Mouse (Mus musculus) liver (tissue): Measurements from ENCODE around the gene Igdcc3.

Experiments
- DNase-seq: peaks from one replicate; pipeline ENCODE4 v3.0.0-alpha.2; 2020; ENCODE audit warnings: mixed read lengths

Igdcc3 gene

DNA sequence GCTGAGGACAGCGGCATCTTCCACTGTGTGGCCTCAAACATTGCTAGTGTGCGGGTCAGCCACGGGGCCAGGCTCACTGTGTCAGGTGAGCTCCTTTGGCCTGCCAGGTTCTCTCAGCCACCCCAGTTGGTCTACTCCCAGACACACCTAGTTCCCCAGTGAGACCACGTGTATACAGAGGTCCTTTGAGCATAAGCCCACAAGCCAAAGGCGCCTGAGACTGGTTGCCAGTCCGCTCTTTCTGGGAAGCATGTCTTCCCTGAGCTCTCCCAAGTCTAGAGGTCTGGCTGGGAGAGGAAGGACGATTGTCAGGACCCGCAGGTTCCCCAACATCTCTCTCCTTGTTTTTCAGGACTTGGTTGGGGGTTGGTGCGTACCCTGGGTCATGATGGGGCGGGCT, 36.9 kb downstream of the Igdcc3 start:
- DNase-seq: no peak

DNA sequence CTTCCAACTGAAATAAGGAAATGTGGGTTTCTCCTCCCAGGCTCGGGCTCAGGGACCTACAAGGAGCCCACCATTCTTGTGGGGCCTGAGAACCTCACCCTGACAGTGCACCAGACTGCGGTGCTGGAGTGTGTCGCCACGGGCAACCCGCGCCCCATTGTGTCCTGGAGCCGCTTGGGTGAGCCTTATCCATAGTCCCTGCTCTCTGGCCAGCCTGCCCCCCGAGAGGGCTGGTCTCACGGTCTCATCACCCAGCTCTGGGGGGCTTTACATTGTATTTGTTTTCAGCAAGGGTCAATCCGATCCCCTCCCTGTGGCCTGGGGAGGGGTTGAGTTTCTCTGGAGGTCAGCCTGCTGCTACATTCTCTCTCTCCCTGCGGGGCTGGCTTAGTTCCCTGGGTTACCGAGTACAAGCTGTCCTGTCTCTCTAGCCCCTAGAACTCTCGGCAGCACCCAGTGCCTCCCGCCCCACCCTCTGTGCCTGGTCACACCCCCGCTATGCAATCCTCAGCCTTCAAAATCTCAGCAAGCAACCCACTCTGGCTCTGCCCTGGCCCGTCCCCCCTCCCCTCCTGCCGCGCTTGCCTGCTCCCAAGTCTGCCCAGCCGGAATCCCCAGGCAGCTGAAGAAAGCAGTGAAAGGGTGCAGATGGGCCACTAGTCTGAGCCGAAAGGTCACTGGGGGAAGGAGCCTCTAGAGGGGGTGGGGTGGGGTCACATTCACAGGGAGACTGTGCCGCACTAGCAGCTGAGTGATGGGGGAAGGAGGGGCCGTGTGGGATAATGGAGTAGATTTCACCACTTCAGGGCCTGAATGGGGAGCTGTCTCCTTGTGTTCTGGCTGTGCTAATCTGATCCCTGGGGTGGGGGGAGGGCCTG, 37.6 kb downstream of the Igdcc3 start:
- DNase-seq: no peak

DNA sequence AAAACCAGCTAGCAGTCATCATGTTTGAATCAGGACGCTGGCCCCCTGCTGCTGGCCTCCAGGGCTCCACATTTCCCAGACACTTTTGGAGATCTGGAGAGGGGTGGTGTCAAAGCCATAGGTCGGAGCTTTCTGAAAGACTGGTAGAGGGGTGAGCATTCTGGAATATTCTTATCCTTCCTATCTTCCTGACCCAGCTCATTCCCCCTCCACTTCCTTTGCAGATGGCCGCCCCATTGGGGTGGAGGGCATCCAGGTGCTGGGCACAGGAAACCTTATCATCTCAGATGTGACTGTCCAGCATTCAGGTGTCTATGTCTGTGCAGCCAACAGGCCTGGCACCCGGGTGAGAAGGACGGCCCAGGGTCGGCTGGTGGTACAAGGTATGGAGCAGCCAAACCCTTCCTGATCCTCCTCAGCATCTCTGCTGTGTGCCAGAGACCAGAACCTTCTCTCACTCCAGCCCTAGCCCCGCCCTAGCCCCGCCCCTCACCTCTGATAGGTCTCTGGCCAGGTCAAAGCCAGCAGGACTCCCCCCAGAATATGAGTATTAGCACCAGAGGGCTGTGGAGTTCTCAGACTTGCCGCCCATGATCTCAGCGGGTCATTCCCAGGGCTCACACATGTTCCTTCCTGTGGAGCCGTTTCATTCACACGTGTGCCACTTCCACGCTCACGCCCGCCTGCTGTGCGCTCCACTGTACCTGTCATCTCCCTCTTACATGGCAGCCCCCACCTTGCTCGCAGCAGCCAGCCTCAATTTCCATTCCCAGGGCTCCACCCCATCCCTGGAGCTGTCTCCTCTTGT, 39.0 kb downstream of the Igdcc3 start:
- peak; percentile 57 for DNase-seq

DNA sequence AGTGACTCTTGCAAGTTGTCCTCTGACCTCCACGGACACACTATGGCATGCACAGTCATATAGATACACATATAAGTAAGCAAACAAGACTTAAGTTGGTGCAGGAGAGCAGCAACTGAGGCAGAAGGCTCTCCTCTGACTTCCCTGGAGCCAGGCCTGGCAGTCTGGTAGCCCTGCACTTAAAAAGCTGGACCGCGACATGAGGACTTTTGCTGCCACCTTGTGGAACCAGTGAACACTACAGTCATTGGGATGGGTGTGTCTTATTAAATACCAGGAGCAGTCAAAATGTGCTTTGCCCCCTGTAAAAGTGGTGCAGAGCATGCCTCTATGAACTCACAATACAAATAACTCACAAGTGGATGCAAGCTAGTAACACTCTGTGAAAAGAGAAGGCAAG, 47.6 kb downstream of the Igdcc3 start:
- DNase-seq: peak; percentile 80

DNA sequence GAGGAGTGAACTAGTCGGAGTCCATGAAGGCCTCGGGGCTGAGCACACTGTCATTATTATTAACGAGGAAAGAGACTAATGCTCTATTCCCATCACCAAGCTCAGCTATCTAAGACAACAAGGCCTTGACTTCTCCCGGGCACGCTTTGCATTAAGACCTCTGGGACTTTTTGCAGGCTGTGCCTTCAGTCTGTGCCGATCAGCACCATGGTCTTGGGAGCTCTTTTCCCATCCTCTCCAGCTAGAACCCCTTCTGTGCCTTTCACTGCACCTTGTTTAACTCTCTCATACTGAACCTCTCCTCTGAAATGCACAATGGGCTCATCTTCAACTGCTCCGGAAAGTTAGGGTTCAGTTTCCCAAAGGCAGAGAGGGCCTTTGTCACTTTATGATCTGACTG, 49.3 kb downstream of the Igdcc3 start:
- no peak for DNase-seq

DNA sequence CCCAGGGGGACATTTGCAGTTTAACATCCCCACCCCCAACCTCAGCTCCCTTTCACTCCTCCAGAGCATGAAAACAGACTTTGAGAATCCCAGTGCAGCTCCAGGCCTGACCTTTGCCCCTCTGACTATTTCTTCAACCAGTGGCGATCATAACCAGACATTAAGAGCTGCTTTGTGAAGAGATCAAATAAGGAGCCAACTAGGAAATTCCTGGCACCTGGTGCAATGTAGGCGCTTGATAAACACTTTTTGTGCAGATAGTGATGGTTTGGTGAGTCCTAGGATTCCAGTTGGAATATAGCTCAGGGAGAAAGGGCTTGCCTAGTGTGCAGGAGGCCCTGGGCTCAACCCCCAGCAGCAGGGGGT, 50.4 kb downstream of the Igdcc3 start:
- DNase-seq: no peak

DNA sequence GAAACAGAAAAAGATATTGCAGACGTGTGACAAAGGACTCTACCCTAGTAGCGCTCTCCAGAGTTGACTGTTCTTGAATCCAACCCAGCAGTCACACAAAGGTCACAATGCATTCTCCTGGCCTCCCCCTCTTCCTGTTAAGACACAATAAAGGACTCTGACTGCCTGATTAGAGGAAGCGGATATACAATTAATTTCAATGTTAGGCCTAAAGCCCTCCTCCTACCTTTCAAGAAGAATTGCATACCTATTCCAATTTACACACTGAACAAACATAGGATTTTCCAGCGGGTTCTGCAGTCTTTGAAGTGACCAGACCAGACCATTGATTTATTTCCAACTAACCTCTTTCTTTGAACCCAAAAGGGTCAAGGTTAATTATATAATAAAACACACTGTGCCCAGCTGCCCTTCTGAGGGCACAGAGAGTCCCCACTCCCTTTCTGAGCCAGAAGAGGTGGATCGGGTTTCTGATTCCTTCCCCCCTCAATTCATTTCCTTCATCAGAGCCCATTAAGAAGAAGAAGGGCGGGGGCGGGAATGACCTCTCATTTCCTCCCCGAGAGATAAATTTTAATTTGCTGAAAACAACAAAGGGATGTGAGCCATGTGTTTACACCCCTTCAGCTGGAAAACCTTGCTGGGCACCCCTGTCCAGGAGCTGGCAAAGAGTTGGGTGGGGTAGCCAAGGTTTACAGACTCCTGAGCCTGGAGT, 50.9 kb downstream of the Igdcc3 start:
- DNase-seq: no peak

DNA sequence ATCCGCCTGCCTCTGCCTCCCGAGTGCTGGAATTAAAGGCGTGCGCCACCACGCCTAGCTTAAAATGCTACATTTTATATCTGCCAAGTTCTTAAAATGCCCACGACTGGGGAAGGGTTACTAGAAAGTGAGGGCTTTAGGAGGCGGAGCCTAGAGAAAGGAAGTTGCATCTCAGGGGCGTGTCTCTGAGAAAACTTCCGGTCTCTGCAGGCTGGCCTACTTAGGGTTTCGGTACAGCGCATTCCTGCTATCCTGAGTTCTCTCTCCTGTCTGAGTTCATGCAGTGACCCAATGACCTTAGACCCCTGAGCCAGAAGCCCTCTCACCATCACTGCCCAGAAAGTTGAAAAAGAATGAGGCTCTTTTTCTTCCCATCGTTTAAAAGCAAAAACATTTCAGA, 52.2 kb downstream of the Igdcc3 start:
- peak; percentile 40 for DNase-seq

DNA sequence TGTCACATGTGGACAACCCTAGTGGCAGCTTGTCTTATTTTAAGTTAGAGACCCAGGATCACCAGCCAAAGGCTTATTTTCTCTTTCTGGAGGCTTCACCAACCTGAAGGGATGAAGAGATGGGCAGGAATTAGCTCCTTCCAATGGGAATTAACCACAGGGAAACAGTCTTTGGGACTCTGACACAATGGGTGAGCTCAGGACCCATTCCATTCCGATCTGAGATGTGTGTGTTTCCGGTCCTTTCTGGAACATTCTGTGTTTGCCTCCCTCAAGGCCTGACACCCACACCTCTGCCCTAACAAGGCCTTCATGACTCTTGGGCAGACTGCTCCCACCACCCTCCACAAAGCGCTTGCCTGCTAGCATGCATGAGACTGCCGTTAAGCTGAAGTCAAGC, 54.1 kb downstream of the Igdcc3 start, which contains the start of gene Parp16:
Gene Parp16 (plus strand): TSS at position 301 of the 400 bp plus-strand sequence.
- no peak for DNase-seq

DNA sequence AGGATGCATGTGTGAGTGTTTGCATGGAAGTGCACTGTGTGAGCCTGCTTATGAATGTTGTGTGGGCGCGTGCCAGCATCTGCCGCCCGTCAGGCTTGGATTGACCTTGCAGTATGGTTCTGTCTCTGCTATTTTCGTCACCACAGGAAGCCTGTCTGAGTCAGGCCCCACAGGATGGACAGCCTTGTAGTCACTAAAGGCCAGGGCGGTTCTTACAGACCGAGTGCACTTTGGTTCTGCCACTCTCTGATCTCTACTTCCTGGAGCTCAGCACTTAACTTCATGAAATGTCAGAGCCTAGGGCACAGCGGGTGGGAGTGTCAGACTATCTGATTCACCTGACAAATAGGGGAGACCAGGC, 54.6 kb downstream of the Igdcc3 start:
- DNase-seq: peak; percentile 25

DNA sequence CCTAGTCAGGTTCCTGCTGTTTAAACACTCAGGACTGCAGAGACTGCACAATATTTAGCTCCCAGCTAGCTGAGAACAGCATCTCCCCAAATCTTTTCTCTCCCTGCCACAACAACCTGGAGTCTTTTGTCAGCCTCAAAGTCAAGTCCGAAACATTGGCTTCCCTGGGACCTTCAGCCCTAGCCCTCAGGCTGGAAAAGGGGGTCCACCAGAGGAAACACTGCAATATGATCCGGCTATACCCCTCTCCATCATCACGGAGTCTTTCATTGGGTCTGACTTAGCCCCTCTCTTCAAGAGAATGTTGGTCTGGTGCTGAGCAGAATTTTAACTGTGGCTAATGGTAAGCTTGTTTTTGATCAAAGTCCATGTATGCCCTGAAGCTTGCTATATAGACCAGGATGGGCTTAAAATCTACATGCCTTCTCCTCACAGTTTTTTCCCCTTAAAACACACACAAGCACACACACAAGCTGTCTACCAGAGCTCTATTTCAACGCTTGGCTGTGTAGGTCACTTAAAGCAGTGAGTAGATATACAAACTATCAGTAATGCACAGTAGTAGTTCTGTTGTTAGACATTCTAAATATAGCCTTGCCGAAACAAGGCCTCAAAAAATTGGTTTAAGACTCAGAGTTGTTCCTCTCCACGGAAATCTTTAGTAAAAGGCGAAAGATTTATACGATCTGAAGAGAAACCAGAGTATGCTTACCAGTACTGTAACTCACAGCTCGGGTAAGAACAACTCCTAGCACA, 55.2 kb downstream of the Igdcc3 start:
- peak; percentile 60 for DNase-seq

DNA sequence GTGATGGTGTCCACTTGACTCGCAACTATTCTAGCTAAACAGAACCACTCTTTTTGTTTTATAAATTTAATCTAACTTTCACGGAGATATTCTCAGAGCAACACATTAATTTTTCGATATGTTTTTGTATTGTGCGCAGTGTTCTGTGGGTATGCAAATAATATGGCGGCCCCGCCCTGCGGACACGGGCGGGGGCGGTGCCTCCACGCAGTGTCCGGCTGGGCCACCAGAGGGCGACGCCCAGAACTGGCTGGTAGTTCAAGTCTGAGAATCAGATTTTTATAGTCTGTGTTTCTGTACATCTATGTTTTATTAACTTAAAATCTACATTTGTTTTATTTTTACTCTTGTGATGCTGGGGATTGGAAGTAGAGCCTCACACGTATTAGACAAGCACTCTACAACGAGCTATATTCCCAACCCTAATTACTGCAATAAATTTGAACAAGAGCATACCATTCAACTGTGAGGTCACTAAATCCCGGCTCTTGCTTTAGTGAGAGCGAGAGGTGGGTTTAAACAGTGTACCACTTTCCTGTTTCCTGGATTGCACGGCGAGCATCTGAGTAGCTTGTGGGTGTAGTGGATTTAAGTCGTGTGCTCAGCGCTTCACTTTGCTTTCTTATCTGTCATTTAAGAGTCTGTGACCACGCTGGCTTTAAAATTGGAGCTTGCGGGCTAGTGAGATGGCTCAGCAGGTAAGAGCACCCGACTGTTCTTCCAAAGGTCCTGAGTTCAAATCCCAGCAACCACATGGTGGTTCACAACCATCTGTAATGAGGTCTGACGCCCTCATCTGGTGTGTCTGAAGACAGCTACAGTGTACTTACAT, 56.0 kb downstream of the Igdcc3 start:
- DNase-seq: peak; percentile 96

DNA sequence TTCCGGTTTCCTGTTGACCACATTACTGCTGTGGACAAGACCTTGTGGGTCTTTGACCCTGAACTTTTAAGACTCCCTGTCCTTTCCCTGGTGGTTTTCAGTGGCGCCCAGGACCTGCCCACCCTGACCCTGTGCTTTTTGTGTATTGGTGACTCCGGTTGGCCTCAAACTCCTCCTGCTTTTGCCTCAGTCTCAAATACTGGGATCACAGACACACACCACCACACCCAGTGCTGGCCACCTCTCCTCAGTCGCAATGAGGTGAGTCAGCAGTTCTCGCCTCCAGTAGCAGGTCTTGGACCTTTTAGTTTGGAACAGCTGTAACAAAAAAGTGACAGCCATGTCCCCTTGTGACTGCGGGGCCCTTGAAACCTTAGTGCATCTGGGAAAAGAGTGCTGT, 56.8 kb downstream of the Igdcc3 start:
- peak; percentile 87 for DNase-seq

DNA sequence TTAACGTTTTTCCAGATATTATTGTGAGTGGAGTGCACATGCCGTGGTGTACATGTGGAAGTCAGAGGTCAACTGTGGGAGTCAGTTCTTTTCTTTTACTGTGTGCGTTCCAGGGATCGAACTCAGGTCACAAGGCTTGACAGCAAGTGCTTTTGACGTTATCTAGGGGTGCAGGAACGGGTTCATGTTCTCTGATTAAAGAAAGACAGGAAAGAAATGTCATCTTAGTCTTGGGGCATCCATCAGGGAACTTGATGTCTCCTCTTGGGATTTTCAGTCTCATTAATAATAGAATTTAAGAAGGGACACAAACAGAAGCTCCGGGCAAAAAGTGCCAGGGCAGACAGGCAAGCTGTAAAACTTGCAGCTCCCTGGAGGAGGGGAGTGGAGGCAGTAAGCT, 58.7 kb downstream of the Igdcc3 start:
- DNase-seq: no peak

DNA sequence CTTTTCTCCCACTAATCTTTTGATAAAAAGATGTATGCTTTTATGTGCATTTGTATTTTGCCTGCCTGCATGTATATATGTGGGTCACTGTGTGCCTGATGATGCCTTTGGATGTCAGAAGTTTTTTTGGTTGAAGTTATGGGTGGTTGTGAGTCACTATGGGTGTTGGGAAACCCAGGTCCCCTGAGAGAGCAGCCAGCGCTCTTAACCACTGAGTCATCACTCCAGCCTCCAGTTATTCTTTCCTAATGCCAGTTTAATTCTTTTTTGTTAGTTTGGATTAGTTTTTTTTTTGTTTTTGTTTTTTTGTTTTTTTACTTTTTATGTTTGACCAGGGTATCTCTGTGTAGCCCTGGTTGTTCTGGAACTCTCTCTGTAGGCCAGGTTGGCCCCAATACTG, 59.6 kb downstream of the Igdcc3 start:
- DNase-seq: no peak

DNA sequence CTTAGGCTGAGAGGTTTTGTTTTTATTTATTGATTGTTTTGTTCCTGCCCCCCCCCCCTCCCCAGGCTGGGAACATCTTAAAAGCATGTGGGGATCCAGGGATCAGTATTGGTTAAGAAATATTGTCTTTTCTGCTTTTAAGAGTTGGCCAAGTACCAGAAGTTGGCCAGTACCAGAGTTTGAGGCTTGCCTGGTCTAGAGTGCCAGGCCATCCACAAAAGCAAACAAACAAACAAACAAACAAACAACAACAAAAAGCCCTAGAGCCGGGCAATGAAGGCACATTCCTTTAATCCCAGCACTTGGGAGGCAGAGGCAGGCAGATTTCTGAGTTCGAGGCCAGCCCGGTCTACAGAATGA, 60.0 kb downstream of the Igdcc3 start:
- no peak for DNase-seq

DNA sequence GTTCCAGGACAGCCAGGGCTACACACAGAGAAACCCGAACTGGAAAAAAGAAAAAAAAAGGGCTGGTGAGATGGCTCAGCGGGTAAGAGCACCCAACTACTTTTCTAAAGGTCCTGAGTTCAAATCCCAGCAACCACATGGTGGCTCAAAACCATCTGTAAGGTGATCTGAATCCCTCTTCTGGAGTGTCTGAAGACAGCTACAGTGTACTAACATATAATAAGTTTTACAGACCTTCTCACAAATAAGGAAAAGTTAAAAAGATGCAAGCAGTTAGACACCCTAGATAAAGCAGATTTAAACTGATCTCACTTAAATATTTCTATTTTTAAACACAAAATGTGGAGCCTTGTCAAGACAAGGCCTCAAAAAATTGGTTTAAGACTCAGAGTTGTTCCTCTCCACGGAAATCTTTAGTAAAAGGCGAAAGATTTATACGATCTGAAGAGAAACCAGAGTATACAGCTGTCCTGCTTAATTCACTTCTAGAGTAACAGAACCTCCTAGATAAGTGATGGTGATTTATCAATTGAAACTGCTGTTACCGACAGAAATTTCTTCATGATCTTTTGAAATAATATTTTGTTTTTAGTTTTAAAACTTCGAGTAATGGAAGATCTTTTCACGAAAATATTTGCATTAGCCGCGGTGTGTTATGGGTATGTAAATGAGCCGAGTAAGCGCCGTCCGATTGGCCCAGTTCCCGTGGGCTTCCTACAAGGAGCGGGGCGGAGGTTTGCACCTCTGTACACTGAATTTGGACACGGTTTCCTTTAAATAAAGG, 60.6 kb downstream of the Igdcc3 start:
- peak; percentile 90 for DNase-seq

DNA sequence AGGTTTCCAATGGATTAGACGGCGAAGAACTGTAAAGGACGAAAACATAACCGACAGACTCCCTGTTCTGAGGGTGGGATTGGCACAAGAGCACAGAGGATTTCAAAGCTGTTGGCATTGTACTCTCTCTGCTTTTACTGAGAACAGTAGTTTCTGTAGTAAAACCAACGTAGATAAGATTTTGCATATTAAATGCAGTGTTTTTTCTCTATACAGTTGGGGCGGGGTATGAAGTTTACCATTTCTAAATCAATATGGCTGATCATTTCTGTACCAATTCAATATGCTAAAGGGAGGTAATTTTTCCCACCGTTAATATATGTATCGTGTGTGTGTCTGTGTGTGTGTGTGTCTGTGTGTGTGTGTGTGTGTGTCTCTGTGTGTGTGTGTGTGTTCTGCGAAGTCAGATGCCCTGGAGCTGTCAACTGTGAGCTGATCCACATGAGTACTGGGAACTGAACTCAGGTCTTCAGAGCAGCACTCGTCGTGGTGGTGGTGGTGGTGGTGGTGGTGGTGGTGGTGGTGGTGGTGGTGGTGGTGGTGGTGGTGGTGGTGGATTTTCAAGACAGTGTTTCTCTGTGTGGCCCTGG, 61.3 kb downstream of the Igdcc3 start:
- no peak for DNase-seq

DNA sequence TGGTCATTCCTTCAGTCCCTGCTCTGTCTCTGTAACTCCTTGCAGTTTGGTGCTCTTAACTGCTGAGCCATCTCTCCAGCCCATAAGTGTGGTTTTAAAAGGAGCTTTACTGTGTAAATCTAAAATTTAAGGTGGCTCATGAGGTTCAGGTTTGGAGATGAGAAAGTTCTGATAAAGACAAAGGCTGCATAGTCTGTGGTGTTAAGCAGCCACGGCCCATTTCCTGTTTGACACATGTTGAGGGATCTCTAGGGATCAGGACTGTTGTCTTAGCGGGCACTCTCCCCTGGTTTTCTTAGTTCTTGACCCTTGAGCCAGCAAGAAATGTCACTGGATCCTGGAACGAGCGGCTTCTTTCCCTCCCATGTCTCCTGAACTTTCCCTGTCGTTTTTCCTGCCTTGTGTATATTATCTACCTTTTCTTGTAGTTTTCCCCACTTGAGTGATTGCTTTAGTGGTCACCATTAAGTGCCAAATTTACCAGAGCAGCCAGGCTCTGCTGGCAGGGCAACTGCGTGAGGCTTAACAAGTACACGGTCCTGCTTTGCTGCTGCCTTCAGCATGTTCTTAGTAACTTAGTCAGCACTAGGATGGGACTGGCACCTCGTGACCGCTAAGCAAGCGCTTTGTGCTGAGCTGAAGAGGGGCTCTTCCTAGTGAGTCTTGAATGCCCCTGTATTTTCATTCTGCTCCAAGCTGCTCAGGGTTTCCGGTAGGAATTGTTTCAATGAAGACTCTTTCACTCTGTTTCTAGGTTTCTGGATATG, 64.2 kb downstream of the Igdcc3 start:
- DNase-seq: no peak
